Mouse (Mus musculus): ENCODE measurements around the gene Foxr1. TPM values are rescaled to one million over a fixed set of nuclear protein-coding genes. Genes with fewer than 3 reads are reported as not detected.
"Not testable (repeated sequence)": the region's sequence is repeated elsewhere in the genome, so short reads cannot be mapped to it uniquely, and the experiment has no call there.

The Foxr1 gene
- polyA plus RNA-seq, 1 experiment from 2014 or later = not detected

DNA sequence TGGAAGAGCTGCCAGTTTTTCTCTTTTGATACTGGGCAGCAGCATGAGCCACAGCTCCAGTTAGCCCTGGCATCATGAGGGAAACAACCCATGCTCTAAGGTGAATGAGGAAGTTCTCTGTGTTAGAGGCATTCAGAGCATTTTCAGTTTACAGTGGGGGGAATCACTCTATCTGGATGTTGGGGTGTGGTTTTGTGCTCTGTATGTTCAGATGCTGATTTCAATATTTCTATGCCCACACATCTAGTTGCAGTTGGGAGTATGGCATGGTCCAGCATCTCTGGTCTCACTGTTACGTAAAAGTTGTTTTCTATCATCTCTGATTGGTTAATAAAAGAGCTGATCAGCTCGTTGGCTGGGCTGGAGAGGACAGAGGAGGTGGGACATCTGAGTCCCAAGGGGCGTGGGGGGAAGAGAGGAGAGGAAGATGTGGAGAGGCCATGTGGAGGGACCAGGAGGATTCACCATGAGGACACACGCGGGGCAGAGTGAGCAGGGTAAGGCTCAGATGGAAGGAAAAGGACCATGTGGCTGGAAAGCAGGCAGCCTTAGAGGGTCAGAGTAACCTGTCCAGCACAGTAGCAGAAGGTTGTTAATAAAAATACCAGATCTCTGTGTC, 20.5 kb downstream of the Foxr1 start:
- no peak overlapping the region for H3K9ac ChIP-seq
- ATAC-seq (ENCODE audit: low FRiP score) = no peak
- H3K36me3 ChIP-seq = 0 out of 2 replicates have a peak, but pooled peaks cover 4% of the 10 kb centered on the region
- 75% methylated on average over 5 of the region's 5 CpGs for WGBS
- H3K4me1 ChIP-seq (replicated peaks) = peaks cover 18% of the 10 kb centered on the region
- H3K27ac ChIP-seq = no peak overlapping the region
- H3K9me3 ChIP-seq = no peaks in the 10 kb centered on the region
- no peak overlapping the region for H3K4me2 ChIP-seq
- no peaks in the 10 kb centered on the region; the same call in 1 of the 2 replicates for H3K27me3 ChIP-seq
- H3K4me3 ChIP-seq = no peak overlapping the region

DNA sequence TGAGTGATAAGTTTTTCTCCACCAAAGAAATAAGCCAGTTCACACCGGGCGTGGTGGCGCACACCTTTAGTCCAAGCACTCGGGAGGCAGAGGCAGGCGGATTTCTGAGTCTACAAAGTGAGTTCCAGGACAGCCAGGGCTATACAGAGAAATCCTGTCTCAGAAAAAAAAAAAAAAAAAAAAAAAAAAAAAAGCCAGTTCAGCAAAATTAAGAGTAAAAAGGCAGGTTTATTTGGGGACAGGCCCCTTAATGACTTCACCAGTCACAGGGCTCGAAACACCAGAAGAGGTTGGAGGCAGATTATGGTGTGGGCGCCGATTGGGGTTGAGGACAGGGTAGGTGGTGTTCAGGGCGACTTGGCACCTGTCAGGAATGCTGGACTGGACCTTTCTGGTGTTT, 21.2 kb downstream of the Foxr1 start:
- H3K27me3 ChIP-seq; ATAC-seq (ENCODE audit: low FRiP score); H3K9ac ChIP-seq; H3K36me3 ChIP-seq; H3K4me3 ChIP-seq; H3K27ac ChIP-seq; H3K4me2 ChIP-seq; H3K9me3 ChIP-seq: not testable (repeated sequence)
- 94% methylated on average over 9 of the region's 9 CpGs for WGBS
- peaks cover 18% of the 10 kb centered on the region for H3K4me1 ChIP-seq (replicated peaks)

DNA sequence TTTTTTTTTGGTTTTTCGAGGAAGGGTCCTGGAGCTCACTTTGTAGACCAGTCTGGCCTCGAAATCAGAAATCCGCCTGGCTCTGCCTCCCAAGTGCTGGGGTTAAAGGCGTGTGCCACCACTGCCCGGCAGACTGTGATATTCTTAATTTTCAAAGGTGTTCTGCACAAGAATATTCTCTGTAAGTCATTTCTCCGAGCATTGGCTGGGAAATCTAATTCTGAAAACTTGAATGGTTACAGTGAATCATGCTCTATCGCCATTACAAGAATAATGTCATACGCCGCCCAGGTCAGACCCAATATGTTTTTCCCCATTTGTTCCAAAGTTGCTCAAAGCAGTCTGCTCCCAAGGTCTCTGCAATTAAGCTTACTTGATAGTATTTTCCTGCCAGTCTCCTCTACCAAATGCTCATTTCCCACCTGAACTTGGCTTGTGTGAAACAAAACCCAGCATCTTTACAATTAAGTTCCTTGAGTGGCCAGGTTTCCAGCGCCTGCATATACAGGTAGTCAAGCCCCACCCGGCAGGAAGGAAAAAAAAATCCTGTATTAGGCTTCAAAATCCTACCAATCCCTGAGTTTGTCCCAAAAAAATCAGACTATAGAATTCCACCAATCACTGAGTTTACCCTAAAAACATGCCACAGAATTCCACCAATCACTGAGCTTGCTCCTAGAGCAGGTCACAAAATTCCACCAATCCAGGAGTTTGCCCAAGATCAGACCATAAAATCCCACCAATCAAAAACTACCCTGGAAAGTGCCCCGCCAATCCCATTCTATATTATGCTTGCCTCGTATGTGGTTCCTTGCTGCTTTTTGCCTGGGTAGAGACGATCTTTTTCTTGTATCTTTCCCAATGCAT, 22.2 kb downstream of the Foxr1 start, which contains the start of gene Ccdc84:
TSS of gene Ccdc84 (minus strand) at position 51 of the 867 bp plus-strand sequence.
- peak within 1 kb of the TSS; percentile 90 for H3K4me2 ChIP-seq
- H3K36me3 ChIP-seq = peaks cover 10% of the 10 kb centered on the region
- H3K4me1 ChIP-seq (replicated peaks) = peaks cover 18% of the 10 kb centered on the region
- peak within 1 kb of the TSS; percentile 84 for H3K27ac ChIP-seq
- H3K9ac ChIP-seq = peak within 1 kb of the TSS; percentile 96
- 78% methylated on average over 14 of the region's 14 CpGs for WGBS
- ATAC-seq (ENCODE audit: low FRiP score) = no peak
- H3K9me3 ChIP-seq = no peaks in the 10 kb centered on the region
- H3K27me3 ChIP-seq = no peaks in the 10 kb centered on the region; the same call in 1 of the 2 replicates
- H3K4me3 ChIP-seq = peak within 1 kb of the TSS; percentile 81

DNA sequence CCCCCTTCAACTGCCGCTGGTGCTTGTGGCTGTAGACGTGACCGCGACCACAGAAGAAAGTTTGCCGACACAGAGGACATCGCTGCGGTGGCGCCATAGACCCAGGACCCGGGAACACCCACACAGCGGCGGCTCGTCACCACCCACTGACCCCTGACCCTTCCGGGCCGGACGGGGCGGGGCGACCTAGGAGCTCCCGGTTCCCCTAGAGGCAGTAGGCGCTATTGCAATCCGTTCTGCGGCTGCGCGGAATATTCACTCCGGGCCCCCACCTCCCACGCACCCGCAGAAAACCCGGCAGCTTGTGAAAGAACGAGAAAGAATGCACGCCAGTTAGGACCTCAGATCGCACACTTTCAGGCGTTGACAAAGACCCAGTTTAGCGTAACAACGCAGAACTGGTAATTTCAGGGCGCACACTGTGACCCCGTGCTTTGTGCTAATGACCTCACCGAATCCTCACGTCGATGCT, 23.0 kb downstream of the Foxr1 start:
- Histone ChIP-seq H3K4me2 (peak overlapping the region; percentile 90), H3K36me3 (peaks cover 17% of the 10 kb centered on the region), H3K9me3 (no peaks in the 10 kb centered on the region), H3K9ac (peak overlapping the region; percentile 96), H3K4me3 (peak overlapping the region; percentile 81), H3K27me3 (no peaks in the 10 kb centered on the region), H3K4me1 (replicated peaks) (peaks cover 18% of the 10 kb centered on the region), H3K27ac (peak overlapping the region; percentile 84)
- ATAC-seq (ENCODE audit: low FRiP score) = peak; percentile 89
- WGBS = under 1% methylated on average over 38 of the region's 38 CpGs

GRCm38 (mm10) chr9:44417156-44417891, 23.6 kb downstream of the Foxr1 start:
- Histone ChIP-seq H3K9ac (peak overlapping the region; percentile 96), H3K36me3 (peaks cover 23% of the 10 kb centered on the region), H3K27me3 (no peaks in the 10 kb centered on the region), H3K27ac (peak overlapping the region; percentile 84), H3K9me3 (no peaks in the 10 kb centered on the region), H3K4me3 (peak overlapping the region; percentile 81), H3K4me2 (peak overlapping the region; percentile 90), H3K4me1 (replicated peaks) (peaks cover 18% of the 10 kb centered on the region)
- ATAC-seq (ENCODE audit: low FRiP score) = peak; percentile 55; the same call in 1 of the 2 replicates
- WGBS = 9% methylated on average over 26 of the region's 26 CpGs

GRCm38 (mm10) chr9:44412781-44413180, 28.2 kb downstream of the Foxr1 start:
- H3K36me3 ChIP-seq = peaks cover 59% of the 10 kb centered on the region
- no peaks in the 10 kb centered on the region for H3K27me3 ChIP-seq
- no peaks in the 10 kb centered on the region for H3K9me3 ChIP-seq
- no peak for ATAC-seq (ENCODE audit: low FRiP score)
- no peak overlapping the region for H3K4me2 ChIP-seq
- peaks cover 28% of the 10 kb centered on the region for H3K4me1 ChIP-seq (replicated peaks)
- H3K4me3 ChIP-seq = no peak overlapping the region
- no peak overlapping the region for H3K27ac ChIP-seq
- no peak overlapping the region for H3K9ac ChIP-seq
- 90% methylated on average over 2 of the region's 2 CpGs for WGBS

GRCm38 (mm10) chr9:44412306-44412705, 28.6 kb downstream of the Foxr1 start:
- WGBS = 89% methylated on average over 4 of the region's 4 CpGs
- Histone ChIP-seq H3K9ac (no peak overlapping the region), H3K4me2 (no peak overlapping the region), H3K27ac (no peak overlapping the region), H3K9me3 (no peaks in the 10 kb centered on the region), H3K4me3 (no peak overlapping the region), H3K36me3 (peaks cover 59% of the 10 kb centered on the region), H3K4me1 (replicated peaks) (peaks cover 25% of the 10 kb centered on the region), H3K27me3 (no peaks in the 10 kb centered on the region)
- no peak for ATAC-seq (ENCODE audit: low FRiP score)

DNA sequence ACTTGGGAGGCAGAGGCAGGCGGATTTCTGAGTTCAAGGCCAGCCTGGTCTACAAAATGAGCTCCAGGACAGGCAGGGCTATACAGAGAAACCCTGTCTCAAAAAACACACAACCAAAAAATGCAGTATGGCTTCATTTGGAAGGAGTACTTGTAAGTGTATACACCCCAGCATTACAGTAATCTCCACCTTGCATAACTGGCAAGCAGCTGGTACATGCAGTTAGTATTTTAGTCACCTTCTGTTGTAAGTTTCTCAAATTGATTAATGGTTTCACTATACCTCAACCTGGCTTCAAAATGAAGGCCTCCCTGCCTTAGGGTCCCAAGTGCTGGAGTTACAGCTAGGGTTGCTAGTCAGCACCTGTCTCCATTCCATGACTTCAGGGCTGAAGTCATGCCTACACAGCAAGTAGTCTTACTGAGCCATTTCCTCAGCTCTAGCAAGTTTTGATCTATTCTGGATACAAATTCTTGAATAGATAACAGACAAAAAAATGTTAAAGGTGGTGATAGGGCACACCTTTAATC, 29.3 kb downstream of the Foxr1 start:
- Histone ChIP-seq H3K36me3 (peaks cover 59% of the 10 kb centered on the region), H3K4me2 (no peak overlapping the region), H3K9ac (no peak overlapping the region), H3K9me3 (no peaks in the 10 kb centered on the region), H3K27ac (no peak overlapping the region), H3K4me1 (replicated peaks) (peaks cover 21% of the 10 kb centered on the region), H3K4me3 (no peak overlapping the region), H3K27me3 (no peaks in the 10 kb centered on the region)
- no peak for ATAC-seq (ENCODE audit: low FRiP score)
- WGBS = 90% methylated on average over 1 of the region's 1 CpGs

DNA sequence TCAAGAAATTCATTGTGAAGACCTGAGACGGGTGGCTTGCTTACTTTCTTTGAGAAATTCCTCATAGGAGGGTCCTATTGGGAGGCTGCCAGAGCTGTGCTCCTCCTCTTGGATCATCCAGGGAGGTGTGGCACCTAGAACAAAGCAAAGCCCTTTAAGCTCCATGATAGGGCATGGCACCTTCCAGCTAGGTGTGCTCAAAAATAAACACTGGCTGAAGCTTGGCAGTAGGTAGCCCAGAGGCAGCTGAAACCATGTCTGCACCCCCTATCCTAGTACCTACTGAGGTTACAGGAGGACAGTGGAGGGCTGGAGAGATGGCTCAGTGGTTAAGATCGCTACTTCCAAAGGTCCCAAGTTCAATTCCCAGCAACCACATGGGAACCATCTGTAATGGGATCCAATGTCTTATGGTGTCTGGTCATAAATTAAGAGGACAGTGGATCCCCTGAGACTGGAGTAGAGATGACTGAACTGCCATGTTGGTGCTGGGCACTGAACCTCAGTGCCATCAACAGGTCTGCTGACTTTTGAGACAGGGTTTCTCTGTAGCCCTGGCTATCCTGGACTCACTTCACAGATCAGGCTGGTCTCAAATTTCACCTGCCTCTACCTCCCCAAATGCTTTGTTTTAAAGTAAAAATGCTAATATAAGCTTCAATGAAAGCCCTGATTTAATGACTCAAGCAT, 30.1 kb downstream of the Foxr1 start:
- no peak overlapping the region for H3K4me3 ChIP-seq
- no peak overlapping the region for H3K27ac ChIP-seq
- peaks cover 22% of the 10 kb centered on the region for H3K4me1 ChIP-seq (replicated peaks)
- peaks cover 58% of the 10 kb centered on the region for H3K36me3 ChIP-seq
- H3K9me3 ChIP-seq = no peaks in the 10 kb centered on the region
- H3K4me2 ChIP-seq = no peak overlapping the region
- no peaks in the 10 kb centered on the region for H3K27me3 ChIP-seq
- no peak overlapping the region for H3K9ac ChIP-seq
- no peak for ATAC-seq (ENCODE audit: low FRiP score)
- 79% methylated on average over 2 of the region's 2 CpGs for WGBS

DNA sequence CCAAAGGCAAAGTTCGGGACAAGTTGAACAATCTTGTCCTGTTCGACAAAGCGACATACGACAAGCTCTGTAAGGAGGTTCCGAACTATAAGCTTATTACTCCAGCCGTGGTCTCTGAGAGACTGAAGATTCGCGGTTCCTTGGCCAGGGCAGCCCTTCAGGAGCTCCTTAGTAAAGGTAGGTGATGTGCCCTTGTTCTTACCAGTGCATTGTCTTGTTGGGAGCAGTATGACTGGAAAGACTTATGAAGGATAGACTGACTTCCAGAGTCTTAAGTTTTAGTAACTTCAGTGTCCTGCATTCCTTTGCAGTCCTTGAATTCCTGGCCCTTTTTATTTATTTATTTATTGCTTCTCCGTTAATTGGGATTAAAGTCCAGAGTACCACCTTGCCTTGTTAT, 32.2 kb downstream of the Foxr1 start:
- peak overlapping the region; percentile 89; the same call in 1 of the 2 replicates for H3K9ac ChIP-seq
- ATAC-seq (ENCODE audit: low FRiP score); H3K27ac ChIP-seq; H3K27me3 ChIP-seq; H3K9me3 ChIP-seq: not testable (repeated sequence)
- peaks cover 68% of the 10 kb centered on the region for H3K36me3 ChIP-seq
- peak overlapping the region; percentile 78 for H3K4me2 ChIP-seq
- peak overlapping the region; percentile 80 for H3K4me3 ChIP-seq
- H3K4me1 ChIP-seq (replicated peaks) = peaks cover 42% of the 10 kb centered on the region
- WGBS = 87% methylated on average over 9 of the region's 9 CpGs

GRCm38 (mm10) chr9:44407752-44408097, 33.2 kb downstream of the Foxr1 start:
- no peak for ATAC-seq (ENCODE audit: low FRiP score)
- WGBS = under 1% methylated on average over 24 of the region's 24 CpGs
- H3K4me3 ChIP-seq = peak overlapping the region; percentile 80
- no peaks in the 10 kb centered on the region for H3K27me3 ChIP-seq
- no peaks in the 10 kb centered on the region for H3K9me3 ChIP-seq
- H3K9ac ChIP-seq = peak overlapping the region; percentile 89
- peaks cover 43% of the 10 kb centered on the region for H3K4me1 ChIP-seq (replicated peaks)
- H3K36me3 ChIP-seq = peaks cover 69% of the 10 kb centered on the region
- peak overlapping the region; percentile 97 for H3K27ac ChIP-seq
- peak overlapping the region; percentile 78 for H3K4me2 ChIP-seq
